In genomic region chr6:89684231-89684630, GRCm38 (mm10) we compare ENCODE assay signal across 13 mouse cellular contexts. TPM values are rescaled to one million over a fixed set of nuclear protein-coding genes. Genes with fewer than 3 reads are reported as not detected.
DNase-seq lines count a peak whose midpoint lies in the region; ATAC-seq and TF ChIP-seq lines count a peak whose summit lies in the region.
"Had no signal": no experiment of that assay in that cellular context is flagged by ENCODE, and none has a peak within 500 bp of the region (broad histone marks: within the 10 kb centered on the region; RNA-seq: fewer than 3 reads in every experiment).

No protein-coding gene starts in this region.

- H3K9ac ChIP-seq in liver, adult 2 months (ENCODE audit: low read depth, low read length), result no peak overlapping the region
- no peak overlapping the region for H3K9ac ChIP-seq in liver, embryonic 12.5 days
- H3K9ac ChIP-seq in ES-E14 (ENCODE audit: insufficient read depth, low read depth, low read length, poor library complexity, severe bottlenecking), result no peak overlapping the region

- no peak overlapping the region for H3K27ac ChIP-seq in heart, embryonic 10.5 days
- H3K27ac ChIP-seq in liver, adult 2 months (replicated peaks; ENCODE audit: insufficient read depth, low read depth, low read length), result no peak overlapping the region
- no peak overlapping the region for H3K27ac ChIP-seq in liver, embryonic 12.5 days
- H3K27ac ChIP-seq in ES-E14 (ENCODE audit: insufficient read depth, low read depth, low read length, poor library complexity, severe bottlenecking), result no peak overlapping the region
- H3K27ac ChIP-seq in limb, embryonic 10.5 days, result no peak overlapping the region

- H3K9me3 ChIP-seq in heart, embryonic 10.5 days, result no peaks in the 10 kb centered on the region
- H3K9me3 ChIP-seq in liver, embryonic 12.5 days (replicated peaks), result no peaks in the 10 kb centered on the region
- no peaks in the 10 kb centered on the region for H3K9me3 ChIP-seq in ES-E14 (ENCODE audit: control insufficient read depth, insufficient read depth, low read depth, low read length)
- H3K9me3 ChIP-seq in limb, embryonic 10.5 days (replicated peaks), result no peaks in the 10 kb centered on the region

- H3K4me2 ChIP-seq in liver, embryonic 12.5 days, result no peak overlapping the region
- H3K4me2 ChIP-seq: liver, embryonic 11.5 days had no signal

- H3K27me3 ChIP-seq in heart, embryonic 10.5 days (ENCODE audit: insufficient read depth, poor library complexity, severe bottlenecking), result no peaks in the 10 kb centered on the region
- H3K27me3 ChIP-seq in liver, adult 2 months (ENCODE audit: control insufficient read depth, insufficient read depth, low read length), result no peaks in the 10 kb centered on the region
- no peaks in the 10 kb centered on the region for H3K27me3 ChIP-seq in liver, embryonic 12.5 days (replicated peaks)
- no peaks in the 10 kb centered on the region for H3K27me3 ChIP-seq in limb, embryonic 10.5 days (ENCODE audit: low read depth, poor library complexity, severe bottlenecking)

- H3K4me1 ChIP-seq in heart, embryonic 10.5 days, result no peaks in the 10 kb centered on the region
- no peaks in the 10 kb centered on the region for H3K4me1 ChIP-seq in liver, adult 2 months (ENCODE audit: control insufficient read depth, insufficient read depth, low read length)
- H3K4me1 ChIP-seq in liver, embryonic 12.5 days, result no peaks in the 10 kb centered on the region
- no peaks in the 10 kb centered on the region for H3K4me1 ChIP-seq in ES-E14 (ENCODE audit: control insufficient read depth in 2 of 2, insufficient read depth in 2 of 2, low read length in 2 of 2, poor library complexity in 1 of 2)
- H3K4me1 ChIP-seq in limb, embryonic 10.5 days, result peaks cover 3% of the 10 kb centered on the region; the same call in 1 of the 2 replicates

- WGBS in heart, embryonic 10.5 days, result 71% methylated on average over 1 of the region's 1 CpGs
- 36% methylated on average over 1 of the region's 1 CpGs for WGBS in liver, adult 2 months
- 60% methylated on average over 1 of the region's 1 CpGs for WGBS in liver, embryonic 12.5 days (ENCODE audit: insufficient replicate concordance)
- WGBS in limb, embryonic 10.5 days, result 74% methylated on average over 1 of the region's 1 CpGs

- no peak for TF ChIP-seq POLR2A in liver, adult 2 months (IDR thresholded peaks at IDR 0.05; ENCODE audit: extremely low read depth, insufficient read depth, low read length)

- in situ Hi-C loops in ES-E14 (cut with MboI; ENCODE audit: low sequenced_read_pairs in 2 of 2, unreplicated experiment in 2 of 2), result loop anchor here (10.0 to 25.0 kb wide), 3 partner anchors 653 to 853 kb away; partner anchors contain the start of genes Cfap100 (in 1 of the 2), Chst13 (in 1 of the 2) and Uroc1 (in 1 of the 2)

- no peak for ATAC-seq in liver, embryonic 12.5 days
- ATAC-seq in inflammation-experienced regulatory T-cells, adult 6 months, result no peak

- no peaks in the 10 kb centered on the region for H3K79me2 ChIP-seq in liver, adult 2 months (ENCODE audit: control insufficient read depth, insufficient read depth, low read length)

- peak; percentile 59 for DNase-seq in heart, embryonic 10.5 days (ENCODE audit: low spot score)
- no peak for DNase-seq in heart, adult 11 months
- peak; percentile 26 for DNase-seq in liver, adult 2 months (ENCODE audit: extremely low read depth, low read depth, low spot score)
- DNase-seq in ES-E14 (ENCODE audit: low read depth, low spot score), result no peak
- DNase-seq in limb, embryonic 10.5 days (ENCODE audit: low spot score), result peak; percentile 18
- DNase-seq in urinary bladder, postnatal 4 days (ENCODE audit: low spot score in 2 of 2), result no peak
- DNase-seq: adrenal gland, adult 8-10 months; cerebellum, adult 11 months; thymus, postnatal 14 days had no signal

- no peak overlapping the region for H3K4me3 ChIP-seq in heart, embryonic 10.5 days
- no peak overlapping the region for H3K4me3 ChIP-seq in liver, adult 2 months (ENCODE audit: insufficient read depth, low read depth, low read length)
- no peak overlapping the region for H3K4me3 ChIP-seq in liver, embryonic 12.5 days
- H3K4me3 ChIP-seq in ES-E14 (ENCODE audit: insufficient read depth in 1 of 2, low read depth in 1 of 2, low read length in 2 of 2, poor library complexity in 1 of 2, severe bottlenecking in 1 of 2), result no peak overlapping the region
- no peak overlapping the region for H3K4me3 ChIP-seq in limb, embryonic 10.5 days

- no peak for TF ChIP-seq CTCF in liver, adult 2 months (IDR thresholded peaks at IDR 0.05; ENCODE audit: low read depth, low read length)

- no peaks in the 10 kb centered on the region for H3K36me3 ChIP-seq in heart, embryonic 10.5 days
- no peaks in the 10 kb centered on the region for H3K36me3 ChIP-seq in liver, adult 2 months (ENCODE audit: control insufficient read depth, insufficient read depth, low read length)
- H3K36me3 ChIP-seq in liver, embryonic 12.5 days, result no peaks in the 10 kb centered on the region
- H3K36me3 ChIP-seq in ES-E14 (ENCODE audit: control insufficient read depth, insufficient read depth, low read length, poor library complexity, severe bottlenecking), result no peaks in the 10 kb centered on the region
- no peaks in the 10 kb centered on the region for H3K36me3 ChIP-seq in limb, embryonic 10.5 days

TF ChIP-seq in ES-E14, 5 proteins besides CTCF, POLR2A, EP300 and RAD21:
- TF ChIP-seq CHD2 (IDR thresholded peaks at IDR 0.05; ENCODE audit: low read depth, low read length) (no peak), ZC3H11A (IDR thresholded peaks at IDR 0.05; ENCODE audit: borderline replicate concordance, low read depth, low read length) (peak; percentile 41; the same call in 1 of the 2 replicates), ZNF384 (IDR thresholded peaks at IDR 0.05; ENCODE audit: low read depth, low read length) (peak; percentile 79; the same call in 1 of the 2 replicates)

RNA-seq across cellular contexts. Expression of gene Vmn1r40, which starts 23.1 kb away (rescaled TPM):
- polyA plus RNA-seq in heart, embryonic 10.5 days (2016; fragmentation: Nextera tagmentation; extraction: Ambion mirVana), result not detected in 2 replicates
- total RNA-seq in liver, adult 2 months (2014; rRNA removed), result not detected in 2 replicates
- polyA plus RNA-seq in liver, adult 2 months (2012; rRNA removed), result not detected in 2 replicates
- not detected in 2 replicates for polyA plus RNA-seq in liver, embryonic 12.5 days (2016; fragmentation: Nextera tagmentation; extraction: Ambion mirVana)
- total RNA-seq in ES-E14 (2012; rRNA removed), result not detected in 2 replicates
- not detected in 2 replicates for polyA plus RNA-seq in limb, embryonic 10.5 days (2016; fragmentation: Nextera tagmentation; extraction: Ambion mirVana)
- polyA plus RNA-seq in inflammation-experienced regulatory T-cells, adult 6 months (2017; shearing (Covaris generic)), result not detected
- total RNA-seq: adrenal gland, adult 8-10 months had no signal
- polyA plus RNA-seq: embryonic facial prominence, embryonic 14.5 days; liver, embryonic 11.5 days had no signal

RNA-seq across cellular contexts. Expression of gene Txnrd3, which starts 40.4 kb away (rescaled TPM):
- 8.7 and 10.3 TPM in 2 replicates for polyA plus RNA-seq in heart, embryonic 10.5 days (2016; fragmentation: Nextera tagmentation; extraction: Ambion mirVana)
- 5.6 and 6.4 TPM in 2 replicates for total RNA-seq in liver, adult 2 months (2014; rRNA removed)
- 4.8 and 5.7 TPM in 2 replicates for polyA plus RNA-seq in liver, adult 2 months (2012; rRNA removed)
- polyA plus RNA-seq in liver, embryonic 12.5 days (2016; fragmentation: Nextera tagmentation; extraction: Ambion mirVana), result 6.1 and 6.4 TPM in 2 replicates
- 4.9 and 5.1 TPM in 2 replicates for total RNA-seq in ES-E14 (2012; rRNA removed)
- polyA plus RNA-seq in limb, embryonic 10.5 days (2016; fragmentation: Nextera tagmentation; extraction: Ambion mirVana), result 9.5 and 11.0 TPM in 2 replicates
- polyA plus RNA-seq in inflammation-experienced regulatory T-cells, adult 6 months (2017; shearing (Covaris generic)), result under 1 TPM in 2 of 3 experiments, not detected in 1; 0.48 to 0.74 TPM

RNA-seq across cellular contexts. Expression of gene Vmn1r41, which starts 56.3 kb away (rescaled TPM):
- not detected in 2 replicates for polyA plus RNA-seq in heart, embryonic 10.5 days (2016; fragmentation: Nextera tagmentation; extraction: Ambion mirVana)
- not detected in 2 replicates for total RNA-seq in liver, adult 2 months (2014; rRNA removed)
- not detected in 2 replicates for polyA plus RNA-seq in liver, adult 2 months (2012; rRNA removed)
- polyA plus RNA-seq in liver, embryonic 12.5 days (2016; fragmentation: Nextera tagmentation; extraction: Ambion mirVana), result not detected in 2 replicates
- total RNA-seq in ES-E14 (2012; rRNA removed), result not detected in 2 replicates
- not detected in 2 replicates for polyA plus RNA-seq in limb, embryonic 10.5 days (2016; fragmentation: Nextera tagmentation; extraction: Ambion mirVana)
- polyA plus RNA-seq in inflammation-experienced regulatory T-cells, adult 6 months (2017; shearing (Covaris generic)), result not detected
- total RNA-seq: adrenal gland, adult 8-10 months had no signal
- polyA plus RNA-seq: embryonic facial prominence, embryonic 14.5 days; liver, embryonic 11.5 days had no signal

Comparison
In these comparisons a context has a peak if more than half of its experiments do, and no peak if none do; other contexts are left out.
1. DNase-seq: peak in heart, embryonic 10.5 days (single experiment), liver, adult 2 months (single experiment) and limb, embryonic 10.5 days (single experiment); none in heart, adult 11 months (single experiment), ES-E14 (single experiment) and urinary bladder, postnatal 4 days (0 of 2).